Mouse (Mus musculus) lung, postnatal 0 days (tissue): ENCODE data around the gene Eif3g.
A peak's percentile ranks its signal among the peaks of the same experiment; 100 is the strongest.

ENCODE experiments used
- CTCF ChIP-seq: IDR thresholded peaks from 2 replicates; pipeline ENCODE4 v1.5.1; 2016; ENCODE audit warnings: antibody characterized with exemption, mild to moderate bottlenecking
- EP300 ChIP-seq: IDR thresholded peaks from 2 replicates; pipeline ENCODE4 v1.6.1; 2016; ENCODE audit warnings: antibody characterized with exemption, mild to moderate bottlenecking, control low read depth

GRCm38 (mm10) chr9:20943396-20943795, 45.0 kb upstream of the Eif3g start:
- TF ChIP-seq EP300 (no peak), CTCF (peak; percentile 34; the same call in 1 of the 2 replicates)
